Mouse (Mus musculus) layer of hippocampus, postnatal 25 days (tissue): ENCODE data around the gene Zglp1. TPM values are rescaled to one million over a fixed set of nuclear protein-coding genes. Genes with fewer than 3 reads are reported as not detected.

Experiments
- DNase-seq, 2 experiments: peaks; one replicate each; pipeline ENCODE4 v3.0.0; 2022; ENCODE audit warnings: mixed read lengths in 2 of 2, low spot score in 1 of 2; ENCODE audit errors: extremely low spot score in 1 of 2
- microRNA-seq, 2 experiments: library from miRNA; unstranded; fragments of <30 nt; microRNA quantifications; one replicate each; pipeline ENCODE4 v1.2.0; 2021
- total RNA-seq, 2 experiments: library from RNA; stranded (reverse); gene quantifications; 2 replicates each; pipeline ENCODE4 v1.2.3; 2021

Gene Zglp1
- total RNA-seq, 2 experiments from 2014 or later = 0.94 TPM; not detected in 1

DNA sequence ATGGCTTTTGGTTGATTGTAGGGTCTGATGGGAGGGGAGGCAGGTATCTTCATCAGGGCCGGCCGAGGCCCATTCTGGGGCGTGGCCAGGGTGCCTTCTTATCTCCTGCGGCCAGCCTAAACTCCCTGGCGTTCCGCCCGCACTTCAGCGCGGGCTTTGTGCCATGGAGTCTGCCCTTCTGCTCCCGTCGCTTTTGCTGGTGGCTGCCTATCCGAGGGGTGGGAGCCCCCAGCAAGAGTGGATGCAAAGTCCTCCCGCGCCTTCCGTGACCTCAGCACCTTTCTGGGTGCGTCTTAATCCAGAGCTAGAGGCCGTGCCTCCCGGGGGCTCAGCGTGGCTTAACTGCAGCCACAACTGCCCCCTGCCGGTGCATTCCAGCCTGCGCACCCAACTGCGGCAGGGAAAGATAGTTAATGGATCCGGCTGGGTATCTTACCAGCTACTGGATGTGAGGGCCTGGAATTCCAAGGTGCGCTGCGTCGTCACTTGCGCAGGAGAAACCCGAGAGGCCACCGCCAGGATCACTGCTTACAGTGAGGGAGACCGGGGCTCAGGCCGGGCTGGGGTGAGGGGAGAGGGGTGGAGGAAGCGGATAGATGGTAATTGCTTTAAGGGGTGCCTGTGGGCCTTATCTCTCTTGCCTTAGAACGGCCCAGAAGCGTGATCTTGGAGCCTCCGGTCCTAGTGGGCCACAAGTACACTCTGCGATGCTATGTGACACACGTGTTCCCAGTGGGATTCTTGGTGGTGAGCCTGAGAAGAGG lies 37.4 kb downstream of the Zglp1 start, which contains the start of gene Icam4:
Icam4 (plus strand) TSS at position 83 of the 764 bp plus-strand sequence.
- peak; percentile 59 to 78 for DNase-seq

DNA sequence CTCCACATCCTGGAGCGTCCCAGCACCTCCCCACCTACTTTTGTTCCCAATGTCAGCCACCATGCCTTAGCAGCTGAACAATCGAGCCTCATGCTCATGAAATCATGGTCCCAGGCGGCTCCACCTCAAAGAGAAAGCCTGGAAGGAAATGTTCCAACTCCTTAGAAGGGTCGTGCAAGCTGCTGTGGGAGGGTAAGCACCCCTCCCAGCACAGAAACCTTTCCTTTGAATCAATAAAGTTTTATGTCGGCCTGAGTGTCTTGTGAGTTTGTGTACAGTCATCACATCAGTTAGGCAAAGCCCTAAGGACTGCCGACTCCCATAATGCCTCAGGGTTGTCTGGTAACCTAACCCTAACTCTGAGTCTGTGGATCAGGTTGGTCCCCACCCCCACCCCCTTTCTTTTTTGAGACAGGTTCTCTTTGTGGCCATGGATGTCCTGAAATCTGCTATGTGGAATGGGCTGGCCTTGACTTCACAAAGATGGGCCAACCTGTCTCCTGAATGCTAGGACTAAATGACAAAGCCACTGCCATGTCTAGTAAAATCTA lies 38.3 kb downstream of the Zglp1 start:
- DNase-seq = no peak

DNA sequence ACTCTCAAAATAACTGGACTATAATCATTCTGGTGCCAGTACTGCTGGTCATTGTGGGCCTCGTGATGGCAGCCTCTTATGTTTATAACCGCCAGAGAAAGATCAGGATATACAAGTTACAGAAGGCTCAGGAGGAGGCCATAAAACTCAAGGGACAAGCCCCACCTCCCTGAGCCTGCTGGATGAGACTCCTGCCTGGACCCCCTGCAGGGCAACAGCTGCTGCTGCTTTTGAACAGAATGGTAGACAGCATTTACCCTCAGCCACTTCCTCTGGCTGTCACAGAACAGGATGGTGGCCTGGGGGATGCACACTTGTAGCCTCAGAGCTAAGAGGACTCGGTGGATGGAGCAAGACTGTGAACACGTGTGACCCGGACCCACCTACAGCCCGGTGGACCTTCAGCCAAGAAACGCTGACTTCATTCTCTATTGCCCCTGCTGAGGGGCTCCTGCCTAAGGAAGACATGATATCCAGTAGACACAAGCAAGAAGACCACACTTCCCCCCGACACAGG lies 39.1 kb downstream of the Zglp1 start:
- DNase-seq = no peak

DNA sequence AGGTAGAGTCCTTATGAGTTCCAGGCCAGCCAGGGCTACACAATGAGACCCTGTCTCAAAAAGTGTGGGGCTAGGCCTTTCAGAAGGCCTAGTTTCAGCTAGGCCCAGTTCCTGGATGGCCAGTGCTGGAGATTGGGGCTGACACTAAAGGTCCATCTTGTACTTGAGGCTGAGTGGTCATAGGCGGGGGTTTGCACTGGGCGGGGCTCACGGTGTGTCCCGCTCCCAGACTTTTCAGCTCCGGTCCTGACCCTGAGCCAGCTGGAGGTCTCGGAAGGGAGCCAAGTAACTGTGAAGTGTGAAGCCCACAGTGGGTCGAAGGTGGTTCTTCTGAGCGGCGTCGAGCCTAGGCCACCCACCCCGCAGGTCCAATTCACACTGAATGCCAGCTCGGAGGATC lies 40.0 kb downstream of the Zglp1 start:
- DNase-seq = no peak

DNA sequence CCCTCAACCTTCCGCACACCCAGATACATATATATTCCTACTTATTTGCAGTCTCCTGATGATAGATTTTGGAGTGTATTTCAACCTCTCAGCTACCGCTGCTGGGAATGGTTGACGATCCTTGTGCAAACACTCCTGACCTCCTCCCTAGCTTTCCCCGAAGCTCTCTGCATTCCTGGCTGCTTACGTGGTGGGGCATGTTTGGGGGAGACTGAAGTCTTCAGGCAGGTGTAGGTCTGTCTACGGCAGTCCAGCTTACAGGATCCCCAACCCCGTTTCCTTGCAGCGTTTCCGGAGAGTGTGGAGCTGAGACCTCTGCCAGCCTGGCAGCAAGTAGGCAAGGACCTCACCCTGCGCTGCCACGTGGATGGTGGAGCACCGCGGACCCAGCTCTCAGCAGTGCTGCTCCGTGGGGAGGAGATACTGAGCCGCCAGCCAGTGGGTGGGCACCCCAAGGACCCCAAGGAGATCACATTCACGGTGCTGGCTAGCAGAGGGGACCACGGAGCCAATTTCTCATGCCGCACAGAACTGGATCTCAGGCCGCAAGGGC lies 41.6 kb downstream of the Zglp1 start:
- no peak for DNase-seq

DNA sequence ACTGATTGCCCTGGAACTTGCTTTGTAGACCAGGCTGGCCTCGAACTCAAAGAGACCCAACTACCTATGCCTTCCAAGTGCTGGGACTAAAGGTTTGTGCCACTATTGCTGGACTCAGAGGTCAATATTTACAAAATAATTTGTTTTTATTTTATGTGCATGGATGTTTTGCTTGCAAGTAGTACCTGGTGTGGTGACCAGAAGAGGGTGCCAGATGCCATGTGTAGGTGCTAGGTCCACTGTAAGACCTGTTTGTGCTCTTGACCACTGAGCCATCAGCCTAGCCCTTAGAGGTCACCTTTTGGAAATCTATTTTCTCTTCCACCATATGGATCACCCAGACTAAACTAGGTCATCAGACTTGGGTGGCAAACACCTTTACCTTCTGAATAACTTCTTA lies 44.2 kb downstream of the Zglp1 start:
- no peak for DNase-seq

DNA sequence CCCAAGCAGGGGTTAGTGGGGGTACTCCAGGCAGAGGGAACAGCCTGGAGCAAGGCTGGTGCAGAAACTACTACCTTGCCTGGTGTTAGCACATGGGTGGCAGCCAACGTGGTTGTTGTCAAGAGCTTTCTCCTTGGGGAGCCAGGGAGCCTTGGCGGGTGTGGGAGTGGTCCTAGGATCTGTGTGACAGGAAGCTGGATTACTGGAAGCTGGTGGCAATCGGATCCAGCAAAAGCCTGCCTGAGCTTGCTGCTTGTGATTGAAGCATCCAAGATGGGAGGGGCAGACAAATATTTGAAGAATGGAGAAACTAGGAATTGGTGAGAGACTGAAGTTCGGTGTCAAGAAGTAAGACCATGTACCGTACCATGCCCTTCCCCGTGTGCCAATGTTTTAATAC lies 44.6 kb downstream of the Zglp1 start:
- no peak for DNase-seq

DNA sequence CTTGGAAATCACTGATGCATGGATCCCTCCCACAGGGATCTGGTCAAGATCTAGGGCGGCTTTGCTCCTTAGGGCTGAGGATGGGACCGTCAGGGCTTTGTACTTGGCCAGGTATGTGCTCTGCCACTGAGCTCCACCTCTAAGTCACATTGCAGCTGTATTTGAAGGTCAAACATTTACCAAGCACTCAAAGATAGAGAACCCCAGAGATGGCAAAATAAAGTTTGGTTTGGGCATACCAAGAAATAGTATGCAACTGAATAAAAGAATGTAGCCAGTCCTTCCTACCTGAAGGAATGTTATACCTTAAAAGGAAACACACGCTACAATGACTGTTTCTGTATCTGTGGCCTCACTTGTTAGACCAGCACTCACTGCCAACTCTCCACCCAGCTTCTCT lies 45.5 kb downstream of the Zglp1 start:
- DNase-seq = no peak

DNA sequence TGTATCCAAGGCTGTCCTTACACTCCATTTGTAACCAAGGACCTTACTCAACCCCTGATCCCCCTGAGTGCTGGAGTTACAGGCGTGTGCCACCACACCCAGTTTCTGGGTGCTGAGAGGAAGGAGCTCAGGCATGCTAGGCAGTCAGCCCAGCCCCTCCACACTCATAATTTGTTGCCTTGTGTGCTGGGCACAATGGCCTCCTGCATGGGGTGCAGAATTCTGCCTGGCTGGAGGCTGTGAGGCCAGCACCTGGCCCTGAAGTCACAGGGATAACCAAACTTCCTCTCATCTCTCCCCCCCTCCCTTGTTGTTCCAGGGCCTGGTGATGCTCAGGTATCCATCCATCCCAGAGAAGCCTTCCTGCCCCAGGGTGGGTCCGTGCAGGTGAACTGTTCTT lies 48.3 kb downstream of the Zglp1 start:
- DNase-seq = no peak

DNA sequence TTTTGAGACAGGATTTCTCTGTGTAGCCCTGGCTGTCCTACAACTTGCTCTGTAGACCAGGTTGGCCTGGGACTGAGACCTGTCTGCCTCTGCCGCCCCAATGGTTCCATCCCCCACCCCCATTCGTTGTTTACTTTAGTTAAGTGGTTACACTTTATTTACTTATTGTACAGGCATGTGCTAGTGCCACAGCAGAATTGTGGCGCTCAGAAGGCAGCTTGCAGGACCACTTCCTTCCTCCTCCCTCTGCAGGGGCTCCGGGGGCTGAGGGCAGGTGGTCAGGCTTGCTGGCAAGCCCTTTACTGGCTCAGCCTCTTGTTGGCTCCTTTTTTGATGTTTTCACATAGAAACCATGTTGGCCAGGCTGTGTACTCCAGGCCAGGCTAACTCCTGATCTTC lies 49.7 kb downstream of the Zglp1 start:
- DNase-seq = no peak

DNA sequence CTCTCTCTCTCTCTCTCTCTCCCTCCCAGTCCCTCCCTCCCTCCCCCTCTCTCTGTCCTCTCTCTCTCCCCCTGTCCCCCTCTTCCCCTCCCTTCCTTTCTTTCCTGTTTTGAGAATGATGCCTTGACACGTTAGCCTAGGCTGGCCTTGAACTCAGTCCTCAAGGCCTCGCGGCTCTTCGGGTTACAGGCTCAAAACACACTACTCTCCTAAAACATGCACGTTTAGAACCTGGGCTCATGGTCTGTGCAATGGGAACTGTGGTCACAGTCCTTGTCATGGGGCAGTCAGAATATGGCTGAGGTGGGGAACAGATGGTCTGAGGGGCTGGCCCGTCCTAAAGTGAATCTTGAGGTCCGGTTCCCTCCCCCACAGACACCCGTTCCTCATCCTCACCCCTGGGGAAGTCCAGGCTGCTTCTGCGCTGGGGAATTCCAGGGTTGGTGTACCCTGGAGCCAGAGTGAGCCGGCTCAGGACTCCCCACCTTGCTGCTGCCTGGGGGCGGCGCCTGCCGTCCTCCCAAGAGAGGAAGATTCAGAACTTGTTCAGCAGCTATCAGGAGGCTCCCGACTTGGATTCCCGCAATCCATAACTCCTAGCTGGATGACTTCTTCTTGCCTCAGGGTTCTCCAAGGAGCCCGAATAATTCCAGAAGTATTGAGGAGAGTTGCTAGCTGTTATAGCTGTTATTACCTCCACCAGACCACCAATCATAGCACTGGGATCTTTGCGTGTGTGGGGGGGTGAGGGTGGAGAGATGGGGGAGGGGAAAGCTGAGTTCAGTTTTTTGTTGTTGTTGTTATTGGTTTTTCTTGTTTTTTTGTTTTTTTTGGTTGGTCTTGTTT lies 50.3 kb downstream of the Zglp1 start:
- DNase-seq = no peak

DNA sequence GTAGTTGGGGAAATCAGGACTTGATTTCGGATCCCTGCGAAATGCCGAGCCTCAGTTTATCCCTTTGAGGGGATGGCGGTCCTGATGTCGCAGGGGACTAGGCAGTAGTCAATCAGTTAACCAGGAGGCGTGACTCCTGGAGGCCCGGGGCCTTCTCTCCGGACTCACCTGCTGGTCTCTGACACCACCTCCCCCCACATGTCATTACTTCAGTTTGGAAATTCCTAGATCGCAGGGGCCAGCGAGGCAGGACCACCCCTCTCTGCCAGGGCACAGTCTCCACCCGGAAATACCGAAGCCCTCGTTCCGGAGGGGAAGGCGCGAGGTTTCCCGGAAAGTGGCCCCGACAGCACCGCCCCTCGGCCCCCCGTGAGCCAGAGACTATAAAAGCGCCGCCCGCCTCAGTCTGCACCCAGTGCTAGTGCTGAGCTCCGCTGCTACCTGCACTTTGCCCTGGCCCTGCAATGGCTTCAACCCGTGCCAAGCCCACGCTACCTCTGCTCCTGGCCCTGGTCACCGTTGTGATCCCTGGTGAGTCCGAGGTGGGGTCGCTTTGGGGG lies 51.2 kb downstream of the Zglp1 start, which contains the start of gene Icam1:
Icam1 (plus strand) TSS at position 415 of the 560 bp plus-strand sequence.
- DNase-seq = peak in 1 of 2 experiments; percentile 19

DNA sequence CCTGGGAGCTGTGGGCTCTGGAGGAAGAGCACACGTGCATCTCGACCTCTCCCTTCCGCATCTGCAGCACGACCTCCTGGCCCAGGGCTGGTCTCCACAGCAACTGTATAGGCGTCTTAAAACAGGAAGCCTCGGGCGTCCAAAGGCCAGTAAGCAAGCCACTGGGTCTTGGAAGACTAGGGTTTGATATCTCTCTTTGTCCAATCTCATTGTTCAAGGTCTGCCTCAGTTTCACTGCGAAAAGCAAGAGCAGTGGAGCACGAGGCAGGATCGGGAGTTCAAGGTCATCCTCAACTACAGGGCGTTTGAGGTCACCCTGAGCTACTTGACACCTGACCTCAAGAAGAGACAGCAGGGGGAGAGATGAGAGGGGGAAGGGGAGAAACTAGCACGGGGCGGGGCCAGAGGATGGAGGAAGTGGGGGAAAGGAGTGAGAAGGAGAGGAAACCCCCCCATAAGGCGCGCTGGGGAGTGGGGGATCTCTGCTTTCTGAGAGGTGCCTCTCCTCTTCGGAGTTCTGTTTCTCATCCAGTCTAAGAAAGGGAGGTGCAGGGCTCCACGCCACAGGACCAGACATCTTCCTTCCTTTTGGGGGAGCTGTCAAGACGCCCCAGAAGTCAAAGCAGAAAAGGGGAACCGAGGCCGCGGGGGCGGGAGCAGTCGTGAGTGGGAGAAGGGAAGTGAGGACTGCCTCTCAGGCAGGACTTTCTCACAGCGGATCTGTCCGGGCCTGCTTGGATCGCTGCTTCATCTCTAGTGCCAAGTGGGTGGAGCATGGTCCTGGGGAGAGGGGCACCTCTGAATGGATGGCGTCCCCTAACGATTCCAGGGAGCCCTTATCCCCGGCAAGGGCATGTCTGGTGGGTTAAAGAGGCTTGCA lies 52.0 kb downstream of the Zglp1 start:
- DNase-seq = peak in 1 of 2 experiments; percentile 13

Small RNA genes within 50 kb of the gene (microRNA-seq; reads per million reads assigned to microRNA genes)
- gene Mir1900 (0 to 0.20 reads per million in 2 experiments), gene Mir7082 (2.2 to 4.8 reads per million in 2 experiments)

Other genes with a start within 250 kb of the Zglp1 start
- gene Rdh8, start 248.6 kb downstream of the Zglp1 start, total RNA-seq = not detected
- gene A230050P20Rik, start 198.5 kb downstream of the Zglp1 start, total RNA-seq = 10 to 100 TPM; 50.7 to 77.1 TPM
- gene Angptl6, start 187.4 kb downstream of the Zglp1 start, total RNA-seq = 10 to 100 TPM; 10.5 to 11.4 TPM
- 10 to 100 TPM; 23.5 to 25.5 TPM for gene Ppan, start 178.9 kb downstream of the Zglp1 start, total RNA-seq
- 100 to 1,000 TPM; 118 to 122 TPM for gene Eif3g, start 168.5 kb downstream of the Zglp1 start, total RNA-seq
- 10 to 100 TPM; 34.6 to 36.3 TPM for gene Dnmt1, start 107.2 kb downstream of the Zglp1 start, total RNA-seq
- 1 to 10 TPM; 2.5 to 3.6 TPM for gene S1pr2, start 90.3 kb downstream of the Zglp1 start, total RNA-seq
- 10 to 100 TPM; 60.1 to 62.4 TPM for gene Mrpl4, start 64.4 kb downstream of the Zglp1 start, total RNA-seq
- gene Icam1, start 51.1 kb downstream of the Zglp1 start, total RNA-seq = 1 to 10 TPM; 2.1 to 2.7 TPM
- gene Icam4, start 37.7 kb downstream of the Zglp1 start, total RNA-seq = under 1 TPM; 0.84 to 0.87 TPM
- gene Icam5, start 35.0 kb downstream of the Zglp1 start, total RNA-seq = 100 to 1,000 TPM; 389 to 394 TPM
- gene Gm49373, start 6.0 kb upstream of the Zglp1 start, total RNA-seq = 1 to 10 TPM; 1.1 to 1.3 TPM
- 10 to 100 TPM; 67.2 to 68.2 TPM for gene Fdx1l, start 6.5 kb upstream of the Zglp1 start, total RNA-seq
- gene Gm38431, start 24.9 kb upstream of the Zglp1 start, total RNA-seq = 1 to 10 TPM; 2.4 to 2.7 TPM
- gene Raver1, start 24.9 kb upstream of the Zglp1 start, total RNA-seq = 10 to 100 TPM; 28.4 to 34.7 TPM
- gene Tyk2, start 64.2 kb upstream of the Zglp1 start, total RNA-seq = 10 to 100 TPM; 12.7 to 16.4 TPM
- 100 to 1,000 TPM; 144 to 156 TPM for gene Cdc37, start 82.9 kb upstream of the Zglp1 start, total RNA-seq
- gene Pde4a, start 98.6 kb upstream of the Zglp1 start, total RNA-seq = 10 to 100 TPM; 74.0 to 85.1 TPM
- 10 to 100 TPM; 56.7 to 60.1 TPM for gene Keap1, start 172.3 kb upstream of the Zglp1 start, total RNA-seq
- 10 to 100 TPM; 13.1 to 14.5 TPM for gene S1pr5, start 181.3 kb upstream of the Zglp1 start, total RNA-seq
- gene Atg4d, start 198.2 kb upstream of the Zglp1 start, total RNA-seq = 10 to 100 TPM; 39.1 to 40.0 TPM
- 10 to 100 TPM; 36.4 to 48.4 TPM for gene Kri1, start 220.9 kb upstream of the Zglp1 start, total RNA-seq
- gene Cdkn2d, start 224.3 kb upstream of the Zglp1 start, total RNA-seq = 10 to 100 TPM; 53.6 to 61.7 TPM
- gene Ap1m2, start 245.2 kb upstream of the Zglp1 start, total RNA-seq = under 1 TPM; 0.42 to 0.73 TPM